Mouse (Mus musculus) gastrocnemius, adult 2 months (tissue): ENCODE results near the gene Mpp3. TPM values are rescaled to one million over a fixed set of nuclear protein-coding genes. Genes with fewer than 3 reads are reported as not detected.

Experiments used
- DNase-seq: peaks from one replicate; pipeline ENCODE4 v3.0.0; 2022
- H3K27ac ChIP-seq: fragments of 200-600 bp; 2 replicates; pipeline ENCODE4 v1.8.1; 2022; ENCODE audit warnings: mild to moderate bottlenecking
- H3K4me3 ChIP-seq: fragments of 200-600 bp; 2 replicates; pipeline ENCODE4 v1.8.1; 2022; ENCODE audit warnings: mild to moderate bottlenecking, moderate library complexity
- CTCF ChIP-seq: fragments of 200-600 bp; IDR thresholded peaks from 2 replicates; pipeline ENCODE4 v1.8.1; 2022; ENCODE audit warnings: antibody characterized with exemption, mild to moderate bottlenecking, moderate library complexity
- intact Hi-C: fragments of 180-260 bp; cut with DNase I; formaldehyde crosslinking; loops from one replicate; pipeline ENCODE4 v1.15.1; 2025
- long read RNA-seq, 2 experiments: library from polyadenylated mRNA; stranded (forward); transcript quantifications; one replicate each; pipeline ENCODE4 v2.0.0; 2021
- total RNA-seq, 2 experiments: library from RNA; stranded (reverse); gene quantifications; 2 replicates each; pipeline ENCODE4 v1.2.3; 2021

The Mpp3 gene
- 10 to 100 TPM; 19.4 to 34.7 TPM for total RNA-seq
- long read RNA-seq, experiment 1, transcript Mpp3-201 (19 exons, 2,848 nt), result major isoform, 11 of 49 reads
- long read RNA-seq, experiment 1, transcript Mpp3-202 (18 exons, 2,997 nt), result minor isoform, 8 of 49 reads
- long read RNA-seq, experiment 1, partial matches to known transcripts, result 8 of 49 reads
- long read RNA-seq, experiment 1, other reads (novel, unspliced or antisense), result 21 of 49 reads
- long read RNA-seq, experiment 2, transcript Mpp3-201 (19 exons, 2,848 nt), result major isoform, 24 of 31 reads
- long read RNA-seq, experiment 2, partial matches to known transcripts, result 1 of 31 reads
- long read RNA-seq, experiment 2, other reads (novel, unspliced or antisense), result 4 of 31 reads

DNA sequence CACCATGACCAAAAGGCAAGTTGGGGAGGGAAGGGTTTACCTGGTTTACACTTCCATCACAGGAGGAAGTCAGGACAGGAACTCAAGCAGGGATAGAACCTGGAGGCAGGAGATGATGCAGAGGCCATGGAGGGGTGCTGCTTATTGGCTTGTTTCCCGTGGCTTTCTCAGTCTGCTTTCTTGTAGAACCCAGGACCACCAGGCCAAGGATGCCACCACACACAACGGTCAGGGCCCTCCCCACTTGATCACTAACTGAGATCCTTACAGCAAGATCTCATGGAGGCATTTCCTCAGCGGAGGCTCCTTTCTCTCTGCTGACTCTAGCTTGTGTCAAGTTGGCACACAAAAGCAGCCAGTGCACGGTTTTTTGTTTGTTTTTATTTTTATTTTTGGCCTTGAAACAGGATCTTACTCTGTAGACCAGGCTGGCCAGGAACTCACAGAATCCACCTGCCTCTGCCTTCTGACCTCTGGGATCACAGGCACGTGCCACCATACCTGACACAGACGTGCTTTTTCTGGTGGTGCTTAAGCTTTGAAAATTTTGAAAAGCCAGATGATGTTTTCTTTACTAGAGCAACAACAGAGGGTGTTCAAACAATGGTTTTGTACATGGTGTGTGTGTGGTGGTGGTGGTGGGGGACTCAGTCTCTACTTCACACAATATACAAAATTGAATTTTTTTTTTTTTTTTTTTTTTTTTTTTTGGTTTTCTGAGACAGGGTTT lies at the start of gene Mpp3:
Mpp3 (minus strand) TSS at position 375 of the 730 bp plus-strand sequence.
- intact Hi-C loops, result no loop called here
- peak within 1 kb of the TSS; percentile 93 for H3K27ac ChIP-seq
- H3K4me3 ChIP-seq, result peak within 1 kb of the TSS; percentile 78
- TF ChIP-seq CTCF, result no peak
- no peak for DNase-seq

DNA sequence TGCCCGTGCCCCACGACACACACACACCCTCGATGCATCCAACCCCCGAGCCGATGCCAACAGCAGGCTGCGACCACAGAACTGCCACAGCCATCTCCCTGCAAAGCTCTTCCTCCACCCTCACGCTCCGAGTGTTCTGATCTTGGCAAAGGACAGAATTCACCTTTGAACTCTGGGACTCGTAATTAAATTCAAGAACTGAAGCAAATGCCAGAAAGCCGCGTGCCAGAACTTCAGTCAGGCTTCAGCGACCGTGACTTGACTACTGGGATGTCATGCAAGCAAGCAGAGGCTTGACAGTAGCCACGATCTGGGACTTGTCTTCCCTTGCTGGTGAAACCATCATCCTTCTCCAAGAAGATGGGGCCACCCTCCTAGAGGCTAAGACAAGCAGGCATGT lies 45.5 kb upstream of the Mpp3 start:
- intact Hi-C loops, result no loop called here
- no peak for DNase-seq
- TF ChIP-seq CTCF, result no peak
- Histone ChIP-seq H3K4me3 (no peak overlapping the region), H3K27ac (no peak overlapping the region)

DNA sequence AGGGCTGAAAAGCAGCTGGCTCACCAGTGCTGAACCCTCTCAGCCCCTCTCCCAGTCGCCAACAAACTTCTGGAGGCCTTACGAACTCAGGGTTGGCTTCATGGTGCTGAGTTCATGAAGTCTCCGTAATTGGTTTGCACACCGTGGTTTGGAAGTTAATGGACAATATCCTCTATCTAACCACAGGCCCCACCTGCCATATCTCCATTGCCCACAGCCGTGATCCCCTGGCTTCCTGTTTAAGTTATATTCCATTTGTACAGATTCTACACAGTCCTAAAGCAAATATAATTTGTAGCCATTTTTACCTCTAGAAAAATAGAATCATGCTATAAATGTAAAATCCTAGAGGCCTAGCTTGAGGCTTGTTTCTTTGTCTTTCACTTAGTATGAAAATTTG lies 44.5 kb upstream of the Mpp3 start:
- intact Hi-C loops, result no loop called here
- no peak for TF ChIP-seq CTCF
- DNase-seq, result no peak
- no peak overlapping the region for H3K4me3 ChIP-seq
- no peak overlapping the region for H3K27ac ChIP-seq

DNA sequence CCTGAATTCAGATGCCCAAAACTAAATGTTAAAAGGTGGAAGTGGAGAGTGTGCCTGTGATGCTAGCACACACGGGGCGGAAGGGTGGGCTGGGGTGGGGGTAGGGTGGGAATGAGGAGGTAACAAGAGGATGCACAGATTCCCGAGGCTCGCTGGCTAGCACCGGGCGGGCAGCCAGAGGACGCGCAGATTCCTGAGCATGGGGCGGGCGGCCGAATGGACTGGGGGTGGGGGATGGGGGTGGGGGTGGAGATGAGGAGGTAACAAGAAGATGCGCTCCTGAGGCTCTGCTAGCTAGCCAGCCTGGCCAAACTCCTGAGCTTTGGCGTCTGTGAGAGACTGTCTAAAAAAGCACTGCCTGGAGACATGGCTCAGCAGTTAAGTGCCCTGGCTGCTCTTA lies 42.2 kb upstream of the Mpp3 start:
- no peak overlapping the region for H3K4me3 ChIP-seq
- intact Hi-C loops, result no loop called here
- TF ChIP-seq CTCF, result no peak
- DNase-seq, result no peak
- H3K27ac ChIP-seq, result no peak overlapping the region

DNA sequence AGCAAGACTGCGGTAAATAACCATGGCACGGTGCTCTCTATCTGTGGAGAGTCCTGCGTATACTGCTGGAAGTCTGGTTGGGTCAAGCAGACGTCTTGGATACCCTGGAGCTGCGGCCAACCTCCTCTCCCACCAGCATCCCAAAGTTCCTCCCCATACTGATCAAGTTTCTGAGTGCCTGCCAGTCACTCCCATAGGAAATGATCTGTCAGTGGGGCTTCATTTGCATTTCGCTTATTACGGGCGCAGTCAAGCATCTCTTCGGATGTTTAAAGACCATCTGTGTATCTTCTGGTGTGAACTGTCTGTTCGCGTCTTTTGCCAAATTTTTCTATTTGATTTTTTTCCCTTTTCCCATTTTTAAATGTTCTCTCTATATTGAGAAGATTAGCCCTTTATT lies 41.4 kb upstream of the Mpp3 start:
- H3K4me3 ChIP-seq, result no peak overlapping the region
- no peak for DNase-seq
- H3K27ac ChIP-seq, result no peak overlapping the region
- no peak for TF ChIP-seq CTCF
- intact Hi-C loops, result no loop called here

DNA sequence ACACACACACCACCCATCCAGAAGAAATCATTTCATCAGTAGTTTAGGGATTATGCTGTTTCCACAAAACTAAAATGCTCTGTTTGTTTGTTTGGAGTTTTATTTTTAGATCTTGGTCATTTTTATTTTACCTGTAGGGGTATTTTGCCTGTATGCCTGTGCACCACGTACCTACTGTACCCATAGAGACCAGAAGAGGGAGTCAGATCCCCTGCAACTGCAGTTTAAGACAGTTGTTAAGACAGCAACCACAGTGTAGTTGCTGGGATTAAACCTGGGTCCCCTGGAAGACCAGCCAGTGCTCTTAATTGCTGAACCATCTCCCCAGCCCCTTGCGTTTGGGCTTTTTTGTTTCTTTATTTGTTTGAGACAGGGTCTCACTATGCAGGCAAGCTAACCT lies 40.7 kb upstream of the Mpp3 start:
- intact Hi-C loops, result no loop called here
- DNase-seq, result no peak

DNA sequence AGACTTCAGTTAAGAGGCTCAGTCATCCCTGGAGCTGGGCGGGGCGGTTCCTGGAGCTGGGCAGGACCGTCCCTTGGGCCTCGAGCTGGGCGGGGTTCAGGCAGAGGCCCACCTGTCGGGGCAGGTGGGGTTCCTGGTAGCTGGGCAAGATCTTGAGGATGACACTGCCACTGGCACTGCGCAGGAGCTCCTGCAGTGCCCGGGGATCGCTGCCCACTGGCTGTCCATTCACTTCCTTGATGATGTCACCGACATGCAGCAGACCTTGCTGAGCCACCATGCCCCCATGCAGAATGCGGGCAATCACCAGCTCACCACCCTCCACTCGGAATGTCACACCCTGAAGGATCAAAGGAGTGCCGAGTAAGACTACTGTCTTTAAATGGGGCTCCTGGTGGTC lies 34.8 kb upstream of the Mpp3 start:
- H3K27ac ChIP-seq, result no peak overlapping the region
- no peak overlapping the region for H3K4me3 ChIP-seq
- intact Hi-C loops, result no loop called here
- TF ChIP-seq CTCF, result no peak
- no peak for DNase-seq

More for the DNA sequence above, 40.7 kb upstream of the Mpp3 start:
- Histone ChIP-seq H3K27ac (no peak overlapping the region), H3K4me3 (no peak overlapping the region)
- TF ChIP-seq CTCF, result peak; percentile 53

DNA sequence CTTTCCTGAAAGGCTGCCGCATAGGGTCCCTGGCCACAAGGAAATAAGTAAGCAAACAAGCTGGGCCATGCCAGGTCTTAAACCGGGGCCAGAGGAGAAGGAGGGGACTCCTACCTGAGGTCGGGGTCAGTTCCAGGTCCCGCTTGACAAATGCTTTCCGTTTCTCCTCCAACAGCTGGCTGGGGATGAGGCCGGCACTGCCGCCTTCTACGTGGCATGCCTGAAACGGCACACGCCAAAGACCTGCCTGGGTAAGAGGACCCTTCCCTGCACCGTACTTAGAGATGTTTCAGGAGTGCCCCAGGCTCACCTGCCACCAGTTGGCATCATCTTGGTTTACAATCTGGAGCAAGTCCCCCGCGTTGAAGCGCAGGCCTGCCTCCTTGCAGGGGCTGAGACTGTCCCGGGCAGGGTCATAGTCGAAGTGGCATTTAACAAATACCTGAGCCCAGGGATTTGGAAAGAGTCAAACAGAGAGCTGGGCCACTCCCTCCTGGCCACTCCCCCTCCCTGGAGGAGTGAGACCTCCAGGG lies 33.7 kb upstream of the Mpp3 start:
- no peak for DNase-seq
- no peak for TF ChIP-seq CTCF
- intact Hi-C loops, result loop anchor here (2.0 kb wide), 2 partner anchors 27 to 77 kb away; partner anchors contain the start of gene Mpp2
- no peak overlapping the region for H3K27ac ChIP-seq
- H3K4me3 ChIP-seq, result no peak overlapping the region

DNA sequence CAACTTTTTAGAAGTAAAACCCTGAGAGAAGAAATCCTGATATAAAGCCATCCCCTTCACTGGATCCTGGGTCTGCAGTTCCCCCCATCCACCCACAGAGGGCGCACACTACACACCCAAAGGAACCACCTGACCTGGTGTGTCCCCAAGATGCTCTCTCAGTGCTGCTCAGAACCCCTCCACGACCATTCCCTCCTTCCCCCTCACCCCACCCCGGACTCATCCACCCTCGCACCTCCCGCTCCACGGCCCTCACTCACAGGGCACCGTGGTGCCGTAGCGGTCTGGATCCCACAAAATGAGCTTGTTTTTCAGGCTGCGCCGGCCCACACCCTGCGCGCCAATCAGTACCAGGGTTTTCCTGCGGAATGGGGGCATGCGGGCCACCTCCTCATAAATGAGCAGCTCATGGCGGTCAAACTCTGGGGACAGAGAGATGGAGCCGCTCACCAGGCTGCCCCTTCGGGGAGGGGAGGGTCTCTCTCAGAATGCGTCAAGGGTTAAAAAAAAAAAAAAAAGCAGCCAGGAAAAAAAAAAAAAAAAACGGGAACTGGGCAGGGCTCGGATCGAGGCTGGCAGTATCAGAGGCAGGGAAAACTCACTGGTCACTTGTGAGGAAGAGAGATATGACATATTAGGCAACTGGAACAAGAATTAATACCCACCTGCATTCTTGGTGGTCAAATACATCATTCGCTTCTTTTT lies 33.1 kb upstream of the Mpp3 start:
- peak; percentile 98 for TF ChIP-seq CTCF
- intact Hi-C loops, result loop anchor here (2.0 kb wide), 2 partner anchors 27 to 77 kb away; partner anchors contain the start of gene Mpp2
- H3K4me3 ChIP-seq, result peak overlapping the region; percentile 60
- H3K27ac ChIP-seq, result no peak overlapping the region
- peak; percentile 80 for DNase-seq

DNA sequence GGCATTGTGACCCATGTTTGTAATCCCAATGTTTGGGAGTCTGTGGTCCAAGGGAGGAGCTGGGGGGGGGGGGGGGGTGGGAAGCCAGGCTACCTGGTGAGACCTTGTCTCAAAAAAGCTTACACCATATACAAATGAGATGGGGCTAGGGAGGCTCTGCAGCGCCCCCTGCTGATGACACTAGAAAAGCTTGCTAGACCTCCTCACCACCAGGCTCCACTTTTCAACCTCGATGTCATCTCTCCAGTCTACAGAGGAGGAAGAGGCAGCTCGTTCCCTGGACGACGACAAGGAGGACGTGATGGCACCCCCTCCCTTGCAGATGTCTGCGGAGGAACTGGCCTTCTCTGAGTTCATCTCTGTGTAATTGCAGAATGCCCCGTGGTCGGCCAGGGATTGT lies 25.6 kb upstream of the Mpp3 start:
- intact Hi-C loops, result loop anchor here (5.0 kb wide), 1 partner anchor 137 kb away; no protein-coding TSS in a partner anchor
- DNase-seq, result peak; percentile 70
- TF ChIP-seq CTCF, result peak; percentile 75
- peak overlapping the region; percentile 86 for H3K27ac ChIP-seq
- H3K4me3 ChIP-seq, result no peak overlapping the region

DNA sequence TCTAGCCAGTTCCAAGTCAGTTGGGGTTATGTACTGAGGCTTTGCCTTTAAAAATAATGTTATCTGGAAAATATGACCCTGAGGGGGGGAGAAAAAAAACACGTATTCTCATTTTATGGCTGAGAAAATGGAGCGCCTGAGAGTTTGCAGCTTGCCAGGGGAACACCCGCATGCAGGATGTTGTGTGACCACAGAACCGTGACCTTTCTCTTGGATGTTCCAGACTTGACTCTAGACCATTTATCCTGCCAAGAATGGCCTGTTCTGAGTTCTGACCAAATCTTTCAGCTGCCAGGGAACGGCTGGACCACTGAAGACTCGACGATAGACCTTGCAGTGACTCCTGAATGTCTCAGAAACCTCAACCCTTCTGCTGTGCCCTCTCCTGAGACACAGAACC lies 24.9 kb upstream of the Mpp3 start:
- peak overlapping the region; percentile 86 for H3K27ac ChIP-seq
- peak; percentile 45 for DNase-seq
- intact Hi-C loops, result loop anchor here (5.0 kb wide), 1 partner anchor 136 kb away; no protein-coding TSS in a partner anchor
- no peak for TF ChIP-seq CTCF
- H3K4me3 ChIP-seq, result peak overlapping the region; percentile 29; the same call in 1 of the 2 replicates

DNA sequence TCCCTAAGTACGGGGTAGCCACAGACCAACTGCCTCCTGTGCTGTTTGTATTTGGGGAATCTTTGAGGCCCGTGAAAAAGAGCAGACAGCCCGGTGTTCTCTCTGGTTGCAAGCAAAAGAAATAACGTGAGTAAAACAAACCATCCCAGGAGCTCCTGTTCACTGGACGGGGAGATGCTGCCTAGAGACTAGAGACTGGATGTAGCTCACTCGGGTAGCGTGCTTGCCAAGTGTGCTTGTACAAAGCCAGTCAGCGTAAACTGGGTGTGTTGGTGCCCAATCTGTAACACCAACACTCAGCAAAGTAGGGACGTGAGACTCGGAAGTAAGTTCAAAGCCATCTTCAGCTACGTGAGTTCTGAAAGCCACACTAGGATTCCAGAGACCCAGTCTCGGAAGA lies 24.4 kb upstream of the Mpp3 start:
- peak overlapping the region; percentile 29; the same call in 1 of the 2 replicates for H3K4me3 ChIP-seq
- DNase-seq, result no peak
- intact Hi-C loops, result loop anchor here (5.0 kb wide), 1 partner anchor 135 kb away; no protein-coding TSS in a partner anchor
- H3K27ac ChIP-seq, result peak overlapping the region; percentile 86
- TF ChIP-seq CTCF, result no peak
